Mouse (Mus musculus): ENCODE measurements around the gene Hist1h4b. TPM values are rescaled to one million over a fixed set of nuclear protein-coding genes. Genes with fewer than 3 reads are reported as not detected.
"Not testable (repeated sequence)": the region's sequence is repeated elsewhere in the genome, so short reads cannot be mapped to it uniquely, and the experiment has no call there.

The Hist1h4b gene
- polyA plus RNA-seq, 1 experiment from 2014 or later = 2.1 TPM

DNA sequence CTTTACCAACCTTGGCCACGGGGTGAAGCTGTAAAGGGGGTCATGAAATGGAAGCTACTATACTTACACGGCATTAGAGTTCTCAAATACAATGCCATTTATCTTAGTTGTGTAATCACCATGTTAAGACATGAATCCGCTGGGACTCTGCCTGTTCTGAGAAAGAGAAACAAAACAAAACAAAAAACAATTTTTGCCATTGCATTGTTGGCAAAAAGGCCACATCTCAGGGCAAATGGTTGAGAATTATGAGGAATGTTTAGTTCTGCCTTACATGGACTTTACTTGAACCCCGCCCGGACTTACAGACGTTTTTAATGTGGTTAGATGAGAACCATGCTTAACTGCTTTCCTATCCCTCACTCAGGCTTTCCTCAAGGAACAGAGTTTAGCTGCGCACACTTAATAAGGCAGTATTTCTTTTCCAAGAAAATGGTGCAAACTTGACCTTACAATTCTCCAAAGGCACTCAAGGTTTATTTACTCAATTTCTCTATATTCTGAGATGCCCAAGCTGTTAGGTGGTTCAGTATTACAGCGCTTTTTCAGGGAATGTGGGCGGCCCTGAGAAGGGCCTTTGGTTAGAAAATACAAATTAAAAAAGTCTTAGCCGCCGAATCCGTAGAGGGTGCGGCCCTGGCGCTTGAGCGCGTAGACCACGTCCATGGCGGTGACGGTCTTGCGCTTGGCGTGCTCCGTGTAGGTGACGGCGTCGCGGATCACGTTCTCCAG lies 3.6 kb downstream of the Hist1h4b start:
- Histone ChIP-seq H3K27ac (peak overlapping the region; percentile 87), H3K4me3 (replicated peaks; ENCODE audit: low read length) (peak overlapping the region; percentile 49), H3K4me2 (replicated peaks) (peak overlapping the region; percentile 90), H3K9ac (peak overlapping the region; percentile 58), H3K9me3 (ENCODE audit: control insufficient read depth, low read length) (no peaks in the 10 kb centered on the region), H3K4me1 (replicated peaks; ENCODE audit: control insufficient read depth, insufficient read depth, low read length) (peaks cover 31% of the 10 kb centered on the region), H3K36me3 (replicated peaks; ENCODE audit: control insufficient read depth, insufficient read depth) (no peaks in the 10 kb centered on the region), H3K27me3 (ENCODE audit: control insufficient read depth, insufficient read depth, low read length) (no peaks in the 10 kb centered on the region)
- 2% methylated on average over 20 of the region's 27 CpGs for WGBS
- DNase-seq (ENCODE audit: low spot score) (peak; percentile 30), ATAC-seq (ENCODE audit: low FRiP score) (peak; percentile 22; the same call in 1 of the 2 replicates)

DNA sequence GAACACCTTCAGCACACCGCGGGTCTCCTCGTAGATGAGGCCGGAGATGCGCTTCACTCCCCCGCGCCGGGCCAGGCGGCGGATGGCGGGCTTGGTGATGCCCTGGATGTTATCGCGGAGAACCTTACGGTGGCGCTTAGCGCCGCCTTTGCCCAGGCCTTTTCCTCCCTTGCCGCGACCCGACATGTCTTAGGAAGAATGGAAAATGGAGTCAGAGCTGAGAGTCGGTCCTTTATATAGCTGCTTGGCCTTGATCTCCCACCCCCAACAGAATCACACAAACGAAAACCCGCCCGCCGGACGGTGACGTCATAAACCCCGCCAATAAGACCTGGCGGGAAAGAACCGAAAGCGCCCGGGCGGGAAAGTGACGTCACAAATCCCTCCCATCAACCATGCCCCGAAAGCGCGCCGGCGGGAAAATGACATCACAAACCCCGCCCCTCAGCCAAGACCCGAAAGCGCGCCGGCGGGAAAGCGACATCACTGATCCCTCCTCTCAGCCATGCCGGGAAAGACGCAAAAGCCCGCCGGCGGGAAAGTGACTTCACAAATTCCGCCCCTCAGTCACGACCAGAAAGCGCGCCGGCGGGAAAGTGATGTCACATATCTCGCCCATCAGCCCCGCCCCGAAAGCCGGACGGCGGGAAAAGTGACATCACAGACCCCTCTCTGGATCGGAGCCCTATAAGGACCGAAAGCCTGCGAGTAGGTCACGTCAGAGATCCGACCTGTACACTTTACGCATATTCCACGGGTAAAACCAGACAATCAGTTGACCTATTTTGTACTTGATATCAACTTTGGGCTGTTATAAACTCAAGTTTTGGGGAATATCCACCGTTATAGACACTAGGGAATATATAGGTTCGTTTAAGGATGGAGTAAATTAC lies 4.4 kb downstream of the Hist1h4b start, which contains the start of gene Hist1h4a:
Hist1h4a (minus strand) TSS at position 259 of the 893 bp plus-strand sequence.
- peaks cover 31% of the 10 kb centered on the region for H3K4me1 ChIP-seq (replicated peaks; ENCODE audit: control insufficient read depth, insufficient read depth, low read length)
- no peaks in the 10 kb centered on the region for H3K9me3 ChIP-seq (ENCODE audit: control insufficient read depth, low read length)
- peak within 1 kb of the TSS; percentile 49 for H3K4me3 ChIP-seq (replicated peaks; ENCODE audit: low read length)
- under 1% methylated on average over 63 of the region's 72 CpGs for WGBS
- peak within 1 kb of the TSS; percentile 90 for H3K4me2 ChIP-seq (replicated peaks)
- H3K27me3 ChIP-seq (ENCODE audit: control insufficient read depth, insufficient read depth, low read length) = no peaks in the 10 kb centered on the region
- H3K36me3 ChIP-seq (replicated peaks; ENCODE audit: control insufficient read depth, insufficient read depth) = no peaks in the 10 kb centered on the region
- peak; percentile 100 for DNase-seq (ENCODE audit: low spot score)
- peak within 1 kb of the TSS; percentile 58 for H3K9ac ChIP-seq
- ATAC-seq (ENCODE audit: low FRiP score) = peak; percentile 86
- H3K27ac ChIP-seq = peak within 1 kb of the TSS; percentile 87

DNA sequence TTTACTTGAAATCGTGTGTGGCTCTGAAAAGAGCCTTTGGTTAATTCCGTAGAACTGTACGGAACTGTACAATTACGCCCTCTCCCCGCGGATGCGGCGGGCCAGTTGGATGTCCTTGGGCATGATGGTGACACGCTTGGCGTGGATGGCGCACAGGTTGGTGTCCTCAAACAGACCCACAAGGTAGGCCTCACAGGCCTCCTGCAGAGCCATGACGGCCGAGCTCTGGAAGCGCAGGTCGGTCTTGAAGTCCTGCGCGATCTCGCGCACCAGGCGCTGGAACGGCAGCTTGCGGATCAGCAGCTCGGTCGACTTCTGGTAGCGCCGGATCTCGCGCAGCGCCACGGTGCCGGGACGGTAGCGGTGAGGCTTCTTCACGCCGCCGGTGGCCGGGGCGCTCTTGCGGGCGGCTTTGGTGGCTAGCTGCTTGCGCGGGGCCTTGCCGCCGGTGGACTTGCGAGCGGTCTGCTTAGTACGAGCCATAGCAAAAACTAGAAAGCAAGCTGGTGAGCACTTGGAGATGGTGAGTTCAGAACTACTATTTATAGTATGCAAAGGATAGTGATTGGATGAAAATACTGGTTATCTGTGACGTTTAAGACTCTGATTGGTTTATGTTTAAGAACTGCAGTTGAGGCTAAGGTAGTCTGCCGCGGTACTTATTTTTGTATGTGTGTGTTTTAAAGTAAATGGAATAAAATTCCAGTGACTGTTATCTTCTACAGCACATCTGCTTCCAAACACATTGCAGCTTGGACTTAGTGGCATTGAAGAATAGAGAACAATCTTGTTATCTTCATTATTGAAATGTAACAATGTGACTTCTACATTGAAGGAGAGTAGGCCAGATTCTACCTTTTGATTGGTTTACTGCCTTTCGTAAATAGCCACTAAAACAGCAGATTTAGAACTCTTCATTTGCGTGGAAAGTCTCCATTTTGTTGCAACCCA lies 5.3 kb downstream of the Hist1h4b start, which contains the start of gene Hist1h3a:
Hist1h3a (minus strand) TSS at position 516 of the 951 bp plus-strand sequence.
- Histone ChIP-seq H3K4me3 (replicated peaks; ENCODE audit: low read length) (peak within 1 kb of the TSS; percentile 49), H3K9ac (peak within 1 kb of the TSS; percentile 50), H3K4me2 (replicated peaks) (peak within 1 kb of the TSS; percentile 90), H3K4me1 (replicated peaks; ENCODE audit: control insufficient read depth, insufficient read depth, low read length) (peaks cover 30% of the 10 kb centered on the region), H3K27ac (peak within 1 kb of the TSS; percentile 87)
- under 1% methylated on average over 27 of the region's 52 CpGs for WGBS
- DNase-seq (ENCODE audit: low spot score) (peak; percentile 88), ATAC-seq (ENCODE audit: low FRiP score) (peak; percentile 75)
- H3K9me3 ChIP-seq (ENCODE audit: control insufficient read depth, low read length); H3K36me3 ChIP-seq (replicated peaks; ENCODE audit: control insufficient read depth, insufficient read depth); H3K27me3 ChIP-seq (ENCODE audit: control insufficient read depth, insufficient read depth, low read length): not testable (repeated sequence)

DNA sequence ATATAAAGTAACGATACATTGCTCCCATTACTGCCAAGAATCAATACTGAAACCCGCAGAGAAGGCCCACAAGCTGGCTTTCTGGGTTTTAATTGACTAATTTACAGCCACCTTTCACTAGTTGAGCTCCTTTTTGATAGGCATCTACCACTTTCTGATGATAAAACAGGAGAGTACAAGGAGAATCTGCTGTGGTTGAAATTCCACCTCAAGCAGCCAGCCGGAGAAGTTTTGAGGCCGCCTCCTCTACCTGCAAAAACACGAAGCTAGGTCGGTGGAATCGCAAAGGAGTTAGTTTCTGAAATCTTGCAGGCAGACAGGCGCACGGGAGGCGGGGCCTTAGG lies 6.4 kb downstream of the Hist1h4b start:
- 0 out of 2 replicates have a peak overlapping the region, but pooled peaks have one; percentile 37 for H3K9ac ChIP-seq
- no peaks in the 10 kb centered on the region for H3K9me3 ChIP-seq (ENCODE audit: control insufficient read depth, low read length)
- no peak for ATAC-seq (ENCODE audit: low FRiP score)

DNA sequence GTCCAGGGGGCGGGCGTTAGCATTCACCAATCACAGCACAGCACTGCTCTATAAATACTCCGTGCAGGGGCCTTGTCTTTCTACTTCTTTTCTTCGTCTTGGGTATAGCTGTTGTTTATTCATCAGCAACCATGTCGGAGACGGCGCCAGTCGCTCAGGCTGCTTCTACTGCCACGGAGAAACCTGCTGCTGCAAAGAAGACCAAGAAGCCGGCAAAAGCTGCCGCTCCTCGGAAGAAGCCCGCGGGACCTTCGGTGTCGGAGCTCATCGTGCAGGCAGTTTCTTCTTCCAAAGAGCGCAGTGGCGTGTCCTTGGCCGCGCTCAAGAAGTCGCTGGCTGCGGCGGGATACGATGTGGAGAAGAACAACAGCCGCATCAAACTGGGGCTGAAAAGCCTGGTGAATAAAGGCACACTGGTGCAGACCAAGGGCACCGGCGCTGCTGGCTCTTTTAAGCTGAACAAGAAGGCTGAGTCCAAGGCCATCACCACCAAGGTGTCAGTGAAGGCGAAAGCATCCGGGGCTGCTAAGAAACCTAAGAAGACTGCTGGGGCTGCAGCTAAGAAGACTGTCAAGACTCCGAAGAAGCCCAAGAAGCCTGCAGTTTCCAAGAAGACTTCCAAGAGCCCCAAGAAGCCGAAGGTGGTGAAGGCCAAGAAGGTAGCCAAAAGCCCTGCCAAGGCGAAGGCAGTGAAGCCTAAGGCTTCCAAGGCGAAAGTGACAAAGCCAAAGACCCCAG lies 6.9 kb downstream of the Hist1h4b start, which contains the start of gene Hist1h1a:
Hist1h1a (plus strand) TSS at position 81 of the 738 bp plus-strand sequence.
- 2% methylated on average over 34 of the region's 34 CpGs for WGBS
- no peaks in the 10 kb centered on the region for H3K27me3 ChIP-seq (ENCODE audit: control insufficient read depth, insufficient read depth, low read length)
- H3K36me3 ChIP-seq (replicated peaks; ENCODE audit: control insufficient read depth, insufficient read depth) = no peaks in the 10 kb centered on the region
- no peaks in the 10 kb centered on the region for H3K9me3 ChIP-seq (ENCODE audit: control insufficient read depth, low read length)
- ATAC-seq (ENCODE audit: low FRiP score) (peak; percentile 81), DNase-seq (ENCODE audit: low spot score) (peak; percentile 87)
- peak within 1 kb of the TSS; percentile 90 for H3K4me2 ChIP-seq (replicated peaks)
- peak within 1 kb of the TSS; percentile 87 for H3K27ac ChIP-seq
- H3K4me3 ChIP-seq (replicated peaks; ENCODE audit: low read length) = peak within 1 kb of the TSS; percentile 49
- H3K9ac ChIP-seq = peak within 1 kb of the TSS; percentile 68
- peaks cover 26% of the 10 kb centered on the region for H3K4me1 ChIP-seq (replicated peaks; ENCODE audit: control insufficient read depth, insufficient read depth, low read length)

More for the DNA sequence above, 6.4 kb downstream of the Hist1h4b start:
- no peak for DNase-seq (ENCODE audit: low spot score)
- H3K36me3 ChIP-seq (replicated peaks; ENCODE audit: control insufficient read depth, insufficient read depth) = no peaks in the 10 kb centered on the region
- peak overlapping the region; percentile 49 for H3K4me3 ChIP-seq (replicated peaks; ENCODE audit: low read length)
- peaks cover 26% of the 10 kb centered on the region for H3K4me1 ChIP-seq (replicated peaks; ENCODE audit: control insufficient read depth, insufficient read depth, low read length)
- no peaks in the 10 kb centered on the region for H3K27me3 ChIP-seq (ENCODE audit: control insufficient read depth, insufficient read depth, low read length)
- peak overlapping the region; percentile 87 for H3K27ac ChIP-seq
- H3K4me2 ChIP-seq (replicated peaks) = peak overlapping the region; percentile 90
- under 1% methylated on average over 10 of the region's 10 CpGs for WGBS

DNA sequence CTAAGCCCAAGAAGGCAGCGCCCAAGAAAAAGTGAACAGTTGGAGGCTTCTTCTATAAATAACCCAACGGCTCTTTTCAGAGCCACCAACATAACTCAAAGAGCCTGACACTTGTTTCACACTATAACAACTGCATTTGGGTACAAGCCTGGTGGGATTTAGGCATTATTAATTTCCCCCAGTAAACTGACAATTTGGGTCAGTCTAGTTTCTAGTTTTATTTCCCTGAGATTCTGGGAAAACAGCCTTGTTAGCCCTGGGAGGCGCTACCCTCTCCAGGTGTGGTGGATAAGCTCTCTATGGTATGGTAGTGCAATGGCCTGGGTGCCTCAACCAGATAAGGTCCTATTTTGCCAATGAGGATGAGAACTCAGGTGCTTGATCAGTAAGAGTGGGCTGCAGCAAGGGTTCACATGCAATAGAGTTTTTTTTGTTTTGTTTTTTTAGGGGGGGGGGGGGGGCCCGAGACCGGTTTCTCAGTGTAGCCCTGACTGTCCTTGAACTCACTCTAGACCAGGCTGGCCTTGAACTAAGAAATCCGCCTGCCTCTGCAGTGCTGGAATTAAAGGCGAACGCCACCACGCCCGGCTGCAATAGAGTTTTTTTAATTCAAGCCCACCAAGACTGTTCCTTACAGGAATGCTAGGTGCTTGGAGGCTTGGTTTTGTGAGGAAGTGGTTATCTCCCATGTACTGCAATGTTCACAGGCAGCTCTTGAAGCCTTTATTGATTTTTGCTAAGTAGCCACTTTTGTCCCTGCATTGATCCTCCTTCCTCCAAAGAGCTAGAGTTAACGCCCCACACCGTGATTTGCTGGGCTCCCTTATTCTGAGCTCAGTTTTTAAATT lies 7.7 kb downstream of the Hist1h4b start:
- Histone ChIP-seq H3K36me3 (replicated peaks; ENCODE audit: control insufficient read depth, insufficient read depth) (no peaks in the 10 kb centered on the region), H3K4me3 (replicated peaks; ENCODE audit: low read length) (peak overlapping the region; percentile 49), H3K27ac (peak overlapping the region; percentile 87; the same call in 1 of the 2 replicates), H3K9ac (peak overlapping the region; percentile 68; the same call in 1 of the 2 replicates), H3K27me3 (ENCODE audit: control insufficient read depth, insufficient read depth, low read length) (no peaks in the 10 kb centered on the region), H3K9me3 (ENCODE audit: control insufficient read depth, low read length) (no peaks in the 10 kb centered on the region), H3K4me1 (replicated peaks; ENCODE audit: control insufficient read depth, insufficient read depth, low read length) (peaks cover 26% of the 10 kb centered on the region), H3K4me2 (replicated peaks) (peak overlapping the region; percentile 90)
- WGBS = 40% methylated on average over 12 of the region's 12 CpGs
- ATAC-seq (ENCODE audit: low FRiP score) = no peak
- no peak for DNase-seq (ENCODE audit: low spot score)

DNA sequence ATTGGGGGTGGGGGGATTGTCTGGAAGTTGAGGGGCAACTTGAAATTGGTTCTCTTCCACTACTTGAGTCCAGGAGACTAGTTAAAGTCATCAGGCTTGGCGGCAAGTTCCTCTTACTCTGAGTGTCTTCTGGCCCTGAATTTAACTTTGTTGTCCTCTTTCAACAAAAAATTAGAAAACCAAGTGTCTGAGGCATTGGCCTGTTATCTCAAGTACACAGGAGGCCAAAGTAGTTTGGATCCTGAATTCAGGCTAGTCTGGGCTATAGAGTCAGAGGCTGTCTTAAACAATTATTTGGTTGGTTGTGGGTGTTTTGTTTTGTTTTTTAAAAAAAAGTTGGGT lies 8.3 kb downstream of the Hist1h4b start:
- Histone ChIP-seq H3K9me3 (ENCODE audit: control insufficient read depth, low read length) (no peaks in the 10 kb centered on the region), H3K9ac (no peak overlapping the region), H3K4me2 (replicated peaks) (no peak overlapping the region), H3K27ac (no peak overlapping the region), H3K27me3 (ENCODE audit: control insufficient read depth, insufficient read depth, low read length) (no peaks in the 10 kb centered on the region), H3K4me1 (replicated peaks; ENCODE audit: control insufficient read depth, insufficient read depth, low read length) (peaks cover 22% of the 10 kb centered on the region), H3K36me3 (replicated peaks; ENCODE audit: control insufficient read depth, insufficient read depth) (no peaks in the 10 kb centered on the region), H3K4me3 (replicated peaks; ENCODE audit: low read length) (no peak overlapping the region)
- 81% methylated on average over 1 of the region's 1 CpGs for WGBS
- DNase-seq (ENCODE audit: low spot score) = no peak
- no peak for ATAC-seq (ENCODE audit: low FRiP score)
